Mouse (Mus musculus) left cerebral cortex, postnatal 25 days (tissue): ENCODE data around the gene Chaf1b. TPM values are rescaled to one million over a fixed set of nuclear protein-coding genes. Genes with fewer than 3 reads are reported as not detected.

Experiments used
- DNase-seq, 2 experiments: peaks; one replicate each; pipeline ENCODE4 v3.0.0; 2022; ENCODE audit warnings: low spot score in 2 of 2, mixed read lengths in 1 of 2
- intact Hi-C: fragments of 180-260 bp; cut with DNase I; formaldehyde crosslinking; loops from one replicate; pipeline ENCODE4 v1.15.1; 2025
- total RNA-seq, 2 experiments: library from RNA; stranded (reverse); gene quantifications; 2 replicates each; pipeline ENCODE4 v1.2.3; 2021

Gene Chaf1b
- total RNA-seq, 2 experiments from 2014 or later = 0.78 to 1.4 TPM

GRCm38 (mm10) chr16:93938400-93938846, 54.7 kb downstream of the Chaf1b start:
- intact Hi-C loops = loop anchor here (1.0 to 5.0 kb wide), 2 partner anchors 74 to 320 kb away; no protein-coding TSS in a partner anchor

GRCm38 (mm10) chr16:93939961-93940360, 56.3 kb downstream of the Chaf1b start:
- intact Hi-C loops = loop anchor here (5.0 kb wide), 1 partner anchor 72 kb away; no protein-coding TSS in a partner anchor
- no peak for DNase-seq

More at GRCm38 (mm10) chr16:93938400-93938846, 54.7 kb downstream of the Chaf1b start:
- DNase-seq = peak; percentile 54 to 72

- intact Hi-C loops = no loop called here
- DNase-seq = no peak
Measured at GRCm38 (mm10) chr16:93941781-93942567, 58.3 kb downstream of the Chaf1b start.

GRCm38 (mm10) chr16:93942796-93943502, 59.2 kb downstream of the Chaf1b start:
- no peak for DNase-seq
- intact Hi-C loops = no loop called here

GRCm38 (mm10) chr16:93944301-93944700, 60.6 kb downstream of the Chaf1b start:
- DNase-seq = no peak
- intact Hi-C loops = no loop called here

GRCm38 (mm10) chr16:93947396-93947795, 63.7 kb downstream of the Chaf1b start:
- intact Hi-C loops = no loop called here
- DNase-seq = no peak

Other genes with a start within 250 kb of the Chaf1b start
- gene Cbr3, start 200.7 kb upstream of the Chaf1b start, total RNA-seq = 10 to 100 TPM; 16.0 to 19.9 TPM
- 10 to 100 TPM; 82.1 to 87.0 TPM for gene Dop1b, start 172.0 kb upstream of the Chaf1b start, total RNA-seq
- gene Morc3, start 51.8 kb upstream of the Chaf1b start, total RNA-seq = 10 to 100 TPM; 31.7 to 35.9 TPM
- 1 to 10 TPM; 1.1 to 2.0 TPM for gene Cldn14, start 124.9 kb downstream of the Chaf1b start, total RNA-seq
- not detected for gene Sim2, start 201.0 kb downstream of the Chaf1b start, total RNA-seq